Mouse (Mus musculus) liver, postnatal 0 days (tissue): ENCODE results near the gene Zbtb48. TPM values are rescaled to one million over a fixed set of nuclear protein-coding genes. Genes with fewer than 3 reads are reported as not detected.

Source experiments
- ATAC-seq: fragments of 200-750 bp; cut with Nextera tagmentation; 2 replicates; pipeline ENCODE4 v1.8.0; 2017; ENCODE audit warnings: mild to moderate bottlenecking, moderate library complexity
- DNase-seq: peaks from one replicate; pipeline ENCODE4 v3.0.0-alpha.2; 2016
- H3K27ac ChIP-seq: fragments of 300-500 bp; sonication (generic); 2 replicates; pipeline ENCODE4 v1.5.1; 2014; ENCODE audit warnings: antibody characterized with exemption, moderate library complexity, mild to moderate bottlenecking, low read depth
- H3K27me3 ChIP-seq: fragments of 300-500 bp; sonication (generic); 2 replicates; pipeline ENCODE4 v1.6.1; 2014; ENCODE audit warnings: low read length, control low read depth, mixed read lengths; ENCODE audit not compliant: insufficient read depth
- H3K36me3 ChIP-seq: fragments of 300-500 bp; sonication (generic); replicated peaks from 2 replicates; pipeline ENCODE4 v1.6.1; 2014; ENCODE audit warnings: mild to moderate bottlenecking, control low read depth, low read length, moderate library complexity, mixed read lengths; ENCODE audit not compliant: insufficient read depth
- H3K4me1 ChIP-seq: fragments of 300-500 bp; sonication (generic); 2 replicates; pipeline ENCODE4 v1.6.1; 2014; ENCODE audit warnings: antibody characterized with exemption, mild to moderate bottlenecking, control low read depth; ENCODE audit not compliant: insufficient read depth
- H3K4me2 ChIP-seq: fragments of 300-500 bp; sonication (generic); 2 replicates; pipeline ENCODE4 v1.6.1; 2014; ENCODE audit warnings: low read depth, mild to moderate bottlenecking, low read length, moderate library complexity, mixed read lengths
- H3K4me3 ChIP-seq: fragments of 300-500 bp; sonication (generic); 2 replicates; pipeline ENCODE4 v1.5.1; 2014; ENCODE audit warnings: low read depth, low read length
- H3K9ac ChIP-seq: fragments of 300-500 bp; sonication (generic); replicated peaks from 2 replicates; pipeline ENCODE4 v1.6.1; 2014; ENCODE audit warnings: mild to moderate bottlenecking, moderate library complexity
- H3K9me3 ChIP-seq: fragments of 300-500 bp; sonication (generic); 2 replicates; pipeline ENCODE4 v1.6.1; 2016; ENCODE audit warnings: mild to moderate bottlenecking, control low read depth, low read length, mixed read lengths
- CTCF ChIP-seq: sonication (generic); IDR thresholded peaks from 2 replicates; pipeline ENCODE4 v1.5.1; 2016; ENCODE audit warnings: antibody characterized with exemption, low read depth
- EP300 ChIP-seq: IDR thresholded peaks from 2 replicates; pipeline ENCODE4 v1.6.1; 2016; ENCODE audit warnings: antibody characterized with exemption, low read depth, mild to moderate bottlenecking
- WGBS: fragments of 180-500 bp; shearing (Covaris S2); extraction: QIAGEN DNeasy Blood & Tissue Kit; methylation state at CpG from one replicate; pipeline ENCODE4 v1.1.7; 2014; ENCODE audit not compliant: insufficient replicate concordance; 5-methylcytosine and 5-hydroxymethylcytosine counted together
- polyA plus RNA-seq: library from polyadenylated mRNA; unstranded; fragments of >200 nt; fragmentation: Nextera tagmentation; extraction: Ambion mirVana; gene quantifications from 2 replicates; pipeline ENCODE4 v1.2.1, GENCODE M21; 2015

Gene Zbtb48
- polyA plus RNA-seq, 1 experiment from 2014 or later = 7.4 TPM

GRCm38 (mm10) chr4:152043171-152043570, 15.7 kb upstream of the Zbtb48 start:
- DNase-seq = no peak
- H3K27me3 ChIP-seq = no peaks in the 10 kb centered on the region
- H3K9me3 ChIP-seq = no peaks in the 10 kb centered on the region
- no peak overlapping the region for H3K27ac ChIP-seq
- no peak overlapping the region for H3K4me3 ChIP-seq
- WGBS = 82% methylated on average over 3 of the region's 3 CpGs
- ATAC-seq = no peak
- H3K4me2 ChIP-seq = no peak overlapping the region
- H3K9ac ChIP-seq = no peak overlapping the region
- H3K36me3 ChIP-seq = peaks cover 62% of the 10 kb centered on the region
- H3K4me1 ChIP-seq = peaks cover 11% of the 10 kb centered on the region
- TF ChIP-seq CTCF = no peak
- no peak for TF ChIP-seq EP300

GRCm38 (mm10) chr4:152041924-152042641, 14.6 kb upstream of the Zbtb48 start:
- peaks cover 51% of the 10 kb centered on the region for H3K36me3 ChIP-seq
- H3K4me3 ChIP-seq = no peak overlapping the region
- no peaks in the 10 kb centered on the region for H3K27me3 ChIP-seq
- 89% methylated on average over 22 of the region's 22 CpGs for WGBS
- H3K9me3 ChIP-seq = no peaks in the 10 kb centered on the region
- ATAC-seq = no peak
- TF ChIP-seq EP300 = no peak
- H3K27ac ChIP-seq = no peak overlapping the region
- peaks cover 11% of the 10 kb centered on the region for H3K4me1 ChIP-seq
- H3K9ac ChIP-seq = no peak overlapping the region
- H3K4me2 ChIP-seq = no peak overlapping the region
- DNase-seq = no peak

GRCm38 (mm10) chr4:152039831-152040310, 12.4 kb upstream of the Zbtb48 start:
- 2% methylated on average over 25 of the region's 25 CpGs for WGBS

GRCm38 (mm10) chr4:152038985-152039830, 11.7 kb upstream of the Zbtb48 start, which contains the start of gene Nol9:
TSS of gene Nol9 (plus strand) at chr4:152039321.
- Histone ChIP-seq H3K4me2 (peak within 1 kb of the TSS; percentile 100), H3K36me3 (peaks cover 31% of the 10 kb centered on the region), H3K9ac (peak within 1 kb of the TSS; percentile 90), H3K27me3 (no peaks in the 10 kb centered on the region), H3K9me3 (no peaks in the 10 kb centered on the region), H3K4me3 (peak within 1 kb of the TSS; percentile 91), H3K4me1 (peaks cover 11% of the 10 kb centered on the region), H3K27ac (peak within 1 kb of the TSS; percentile 52)
- TF ChIP-seq CTCF (peak; percentile 99), EP300 (peak; percentile 73; the same call in 1 of the 2 replicates)
- peak; percentile 96 for DNase-seq
- under 1% methylated on average over 46 of the region's 86 CpGs for WGBS
- ATAC-seq = peak; percentile 93

More at GRCm38 (mm10) chr4:152039831-152040310, 12.4 kb upstream of the Zbtb48 start:
- no peak for TF ChIP-seq CTCF
- TF ChIP-seq EP300 = no peak
- peak overlapping the region; percentile 100 for H3K4me2 ChIP-seq
- H3K4me3 ChIP-seq = peak overlapping the region; percentile 91
- peaks cover 11% of the 10 kb centered on the region for H3K4me1 ChIP-seq
- DNase-seq (no peak), ATAC-seq (no peak)
- no peaks in the 10 kb centered on the region for H3K9me3 ChIP-seq
- no peaks in the 10 kb centered on the region for H3K27me3 ChIP-seq
- H3K36me3 ChIP-seq = peaks cover 36% of the 10 kb centered on the region
- peak overlapping the region; percentile 90 for H3K9ac ChIP-seq
- peak overlapping the region; percentile 52 for H3K27ac ChIP-seq

GRCm38 (mm10) chr4:152038225-152038984, 10.9 kb upstream of the Zbtb48 start, which contains the start of gene Tas1r1:
TSS of gene Tas1r1 (minus strand) at chr4:152038568.
- Histone ChIP-seq H3K27ac (peak within 1 kb of the TSS; percentile 52), H3K27me3 (no peaks in the 10 kb centered on the region), H3K4me3 (peak within 1 kb of the TSS; percentile 91), H3K9me3 (no peaks in the 10 kb centered on the region), H3K9ac (peak within 1 kb of the TSS; percentile 90), H3K36me3 (peaks cover 23% of the 10 kb centered on the region), H3K4me1 (peaks cover 11% of the 10 kb centered on the region), H3K4me2 (peak within 1 kb of the TSS; percentile 100)
- 46% methylated on average over 10 of the region's 10 CpGs for WGBS
- ATAC-seq (no peak), DNase-seq (no peak)
- TF ChIP-seq CTCF = no peak
- TF ChIP-seq EP300 = no peak
